Mouse (Mus musculus): ENCODE measurements around the gene Tns2.

DNA sequence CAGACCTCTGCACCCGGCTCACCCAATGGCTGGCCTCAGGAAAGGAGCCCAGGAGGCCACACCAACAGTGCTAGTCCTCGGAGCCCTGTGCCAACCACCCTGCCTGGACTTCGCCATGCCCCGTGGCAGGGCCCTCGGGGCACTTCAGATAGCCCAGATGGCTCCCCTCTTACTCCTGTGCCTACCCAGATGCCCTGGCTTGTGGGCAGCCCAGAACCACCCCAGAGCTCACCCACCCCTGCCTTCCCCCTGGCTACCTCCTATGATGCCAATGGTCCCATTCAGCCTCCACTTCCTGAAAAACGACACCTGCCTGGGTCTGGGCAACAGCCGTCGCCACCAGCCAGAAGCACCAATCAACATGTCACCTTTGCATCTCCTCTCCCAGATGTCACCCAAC lies 12.6 kb downstream of the Tns2 start:
- no peak for TF ChIP-seq EP300 (IDR thresholded peaks at IDR 0.05; ENCODE audit: insufficient read depth, low read depth, low read length)
- no peak for TF ChIP-seq CTCF (IDR thresholded peaks at IDR 0.05)
